Mouse (Mus musculus) brain, embryonic 14.5 days (tissue): ENCODE results near the gene Ikbip.

Experiments used
- CTCF ChIP-seq: fragments of 200-500 bp; IDR thresholded peaks from 2 replicates; pipeline ENCODE4 v1.5.1; 2012; ENCODE audit warnings: inconsistent platforms, mild to moderate bottlenecking, moderate library complexity, borderline replicate concordance; ENCODE audit not compliant: insufficient read depth, insufficient read length; ENCODE audit errors: extremely low read depth
- POLR2A ChIP-seq: fragments of 200-500 bp; IDR thresholded peaks from 2 replicates; pipeline ENCODE4 v1.6.1; 2012; ENCODE audit warnings: mild to moderate bottlenecking, inconsistent platforms, borderline replicate concordance; ENCODE audit not compliant: poor library complexity, insufficient read depth, insufficient read length, severe bottlenecking; ENCODE audit errors: extremely low read depth

- no peak for TF ChIP-seq CTCF
- no peak for TF ChIP-seq POLR2A
Observed at GRCm38 (mm10) chr10:91122646-91123045, 39.9 kb downstream of the Ikbip start.
